Mouse (Mus musculus) ES-E14 (cell line): ENCODE measurements around the gene Plcz1. TPM values are rescaled to one million over a fixed set of nuclear protein-coding genes. Genes with fewer than 3 reads are reported as not detected.

ENCODE experiments used
- DNase-seq: peaks from one replicate; pipeline ENCODE4 v3.0.0-alpha.2; 2013; ENCODE audit warnings: low read depth, low spot score
- H3K27ac ChIP-seq: 2 replicates; pipeline ENCODE4 v1.5.1; 2012; ENCODE audit warnings: low read depth, mild to moderate bottlenecking, low read length, moderate library complexity, mixed read lengths; ENCODE audit not compliant: poor library complexity, insufficient read depth, severe bottlenecking
- H3K36me3 ChIP-seq: 2 replicates; pipeline ENCODE4 v1.6.1; 2012; ENCODE audit warnings: mild to moderate bottlenecking, low read length, moderate library complexity, mixed read lengths; ENCODE audit not compliant: control insufficient read depth, poor library complexity, insufficient read depth, severe bottlenecking
- H3K4me1 ChIP-seq, 2 experiments: fragments of 150-350 bp in 1 of 2; sonication (generic) in 1 of 2; 2 replicates each; pipeline ENCODE4 v1.6.1; 2012; ENCODE audit warnings: low read length in 2 of 2, mild to moderate bottlenecking in 1 of 2, mixed read lengths in 1 of 2; ENCODE audit not compliant: control insufficient read depth in 2 of 2, insufficient read depth in 2 of 2, poor library complexity in 1 of 2
- H3K4me3 ChIP-seq, 2 experiments: fragments of 150-350 bp in 1 of 2; sonication (generic) in 1 of 2; 2 replicates each; pipeline ENCODE4 v1.5.1; 2012; ENCODE audit warnings: low read length in 2 of 2, low read depth in 1 of 2, mild to moderate bottlenecking in 1 of 2, mixed read lengths in 1 of 2; ENCODE audit not compliant: insufficient read depth in 1 of 2, poor library complexity in 1 of 2, severe bottlenecking in 1 of 2
- H3K9ac ChIP-seq: 2 replicates; pipeline ENCODE4 v1.6.1; 2012; ENCODE audit warnings: low read depth, mild to moderate bottlenecking, low read length, mixed read lengths; ENCODE audit not compliant: poor library complexity, insufficient read depth, severe bottlenecking
- H3K9me3 ChIP-seq: fragments of 150-350 bp; sonication (generic); 2 replicates; pipeline ENCODE4 v1.6.1; 2012; ENCODE audit warnings: low read depth, mild to moderate bottlenecking, low read length; ENCODE audit not compliant: control insufficient read depth, insufficient read depth
- CHD2 ChIP-seq: IDR thresholded peaks from 2 replicates; pipeline ENCODE4 v1.6.1; 2014; ENCODE audit warnings: mild to moderate bottlenecking, low read depth, low read length, inconsistent platforms
- HCFC1 ChIP-seq: IDR thresholded peaks from 2 replicates; pipeline ENCODE4 v1.6.1; 2012; ENCODE audit warnings: low read length, inconsistent platforms, borderline replicate concordance; ENCODE audit not compliant: insufficient read depth
- MAFK ChIP-seq: IDR thresholded peaks from 2 replicates; pipeline ENCODE4 v1.6.1; 2014; ENCODE audit warnings: mild to moderate bottlenecking, low read depth, low read length, inconsistent platforms; ENCODE audit not compliant: insufficient read depth
- ZC3H11A ChIP-seq: IDR thresholded peaks from 2 replicates; pipeline ENCODE4 v1.6.1; 2012; ENCODE audit warnings: low read depth, mild to moderate bottlenecking, inconsistent platforms, low read length, borderline replicate concordance
- ZNF384 ChIP-seq: IDR thresholded peaks from 2 replicates; pipeline ENCODE4 v1.6.1; 2012; ENCODE audit warnings: low read depth, low read length, inconsistent platforms
- in situ Hi-C, 2 experiments: fragments of 600-800 bp; cut with MboI; formaldehyde crosslinking; loops; one replicate each; pipeline ENCODE4 v1.15.1; 2025; ENCODE audit warnings: low sequenced_read_pairs in 2 of 2, inconsistent platforms in 1 of 2; ENCODE audit not compliant: unreplicated experiment in 2 of 2
- total RNA-seq: library from RNA; depleted of rRNA; stranded (reverse); fragments of 300-350 nt; gene quantifications from 2 replicates; pipeline ENCODE4 v1.2.3, GENCODE M21; 2012

The Plcz1 gene
- total RNA-seq, 1 experiment = not detected

- TF ChIP-seq CHD2 = no peak
- TF ChIP-seq ZNF384 = no peak
- TF ChIP-seq HCFC1 = no peak
- no peak for TF ChIP-seq ZC3H11A
- no peak for TF ChIP-seq MAFK
- no peaks in the 10 kb centered on the region for H3K9me3 ChIP-seq
- H3K4me1 ChIP-seq = no peaks in the 10 kb centered on the region
- no peak overlapping the region for H3K9ac ChIP-seq
- no peak overlapping the region for H3K27ac ChIP-seq
- H3K4me3 ChIP-seq = no peak overlapping the region
- in situ Hi-C loops = no loop called here
- DNase-seq = no peak
- no peaks in the 10 kb centered on the region for H3K36me3 ChIP-seq
Measured at GRCm38 (mm10) chr6:140054271-140054928, 13.1 kb upstream of the Plcz1 start.

- TF ChIP-seq MAFK = no peak
- TF ChIP-seq ZC3H11A = no peak
- TF ChIP-seq CHD2 = no peak
- TF ChIP-seq HCFC1 = no peak
- TF ChIP-seq ZNF384 = no peak
Measured at GRCm38 (mm10) chr6:140051476-140051875, 10.2 kb upstream of the Plcz1 start.

GRCm38 (mm10) chr6:140040952-140041351 lies 305 bp downstream of the Plcz1 start, which contains the start of gene Capza3:
Capza3 (plus strand) TSS chr6:140041252.
- Histone ChIP-seq H3K4me3 (no peak within 1 kb of the TSS), H3K36me3 (no peaks in the 10 kb centered on the region), H3K9ac (no peak within 1 kb of the TSS), H3K9me3 (no peaks in the 10 kb centered on the region), H3K27ac (no peak within 1 kb of the TSS), H3K4me1 (no peaks in the 10 kb centered on the region)
- in situ Hi-C loops = no loop called here
- TF ChIP-seq MAFK (no peak), HCFC1 (no peak), CHD2 (no peak), ZC3H11A (no peak), ZNF384 (no peak)
- DNase-seq = no peak

More at GRCm38 (mm10) chr6:140051476-140051875, 10.2 kb upstream of the Plcz1 start:
- Histone ChIP-seq H3K9ac (no peak overlapping the region), H3K36me3 (no peaks in the 10 kb centered on the region), H3K9me3 (no peaks in the 10 kb centered on the region), H3K4me1 (no peaks in the 10 kb centered on the region), H3K27ac (no peak overlapping the region), H3K4me3 (no peak overlapping the region)
- DNase-seq = no peak
- in situ Hi-C loops = no loop called here

- Histone ChIP-seq H3K9me3 (no peaks in the 10 kb centered on the region), H3K36me3 (no peaks in the 10 kb centered on the region), H3K4me1 (no peaks in the 10 kb centered on the region), H3K27ac (no peak overlapping the region), H3K9ac (no peak overlapping the region), H3K4me3 (no peak overlapping the region)
- no peak for TF ChIP-seq ZNF384
- no peak for TF ChIP-seq MAFK
- TF ChIP-seq CHD2 = no peak
- no peak for TF ChIP-seq ZC3H11A
- TF ChIP-seq HCFC1 = no peak
- no peak for DNase-seq
- in situ Hi-C loops = no loop called here
Measured at GRCm38 (mm10) chr6:140024404-140024803, 16.9 kb downstream of the Plcz1 start.

GRCm38 (mm10) chr6:140005181-140005580 lies 36.1 kb downstream of the Plcz1 start:
- in situ Hi-C loops = no loop called here

More at GRCm38 (mm10) chr6:140005181-140005580, 36.1 kb downstream of the Plcz1 start:
- peak; percentile 16 for DNase-seq
- Histone ChIP-seq H3K27ac (no peak overlapping the region), H3K4me3 (no peak overlapping the region), H3K4me1 (no peaks in the 10 kb centered on the region), H3K36me3 (no peaks in the 10 kb centered on the region), H3K9ac (no peak overlapping the region), H3K9me3 (no peaks in the 10 kb centered on the region)
- no peak for TF ChIP-seq ZNF384
- TF ChIP-seq ZC3H11A = 0 out of 2 replicates have a peak, but pooled peaks have one; percentile 27
